Mouse (Mus musculus): ENCODE data around the gene Ak2.

Ak2 gene

DNA sequence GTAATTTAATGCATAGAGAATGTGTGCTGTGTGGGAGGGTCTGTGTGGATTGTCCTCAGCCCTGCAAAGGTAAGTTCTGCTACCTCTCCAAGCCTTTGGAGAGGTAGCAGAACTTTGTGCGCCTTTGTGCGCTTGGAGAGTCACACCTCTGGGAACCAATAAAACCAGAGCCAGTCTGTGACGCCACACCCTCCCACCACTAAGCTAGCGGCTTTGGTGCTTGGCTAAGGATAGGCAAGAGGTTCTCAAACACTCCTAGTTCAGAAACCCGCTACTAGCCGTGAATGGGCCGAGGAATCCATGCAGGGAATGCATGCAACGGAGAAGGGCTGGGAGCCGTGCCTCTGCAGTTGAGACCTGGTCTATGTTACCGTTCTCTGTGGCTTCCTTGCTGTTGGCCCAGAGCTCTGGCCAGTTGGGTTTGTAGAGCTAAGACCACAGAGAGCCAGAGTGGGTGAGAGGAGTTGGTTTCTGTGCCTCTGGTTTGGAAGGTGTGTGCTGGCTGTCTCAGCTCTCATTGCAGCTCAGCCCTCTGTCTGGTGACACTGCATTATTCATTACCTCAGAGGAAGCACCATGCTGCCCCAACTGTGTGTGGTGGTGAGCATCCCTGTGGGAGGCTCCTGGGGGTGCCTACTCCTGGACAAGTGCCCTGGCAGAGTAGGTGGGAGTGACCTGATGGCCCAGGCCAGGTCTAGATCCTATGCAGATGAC is 21.6 kb downstream of the Ak2 start:
- no peak for DNase-seq (ENCODE audit: low spot score)

GRCm38 (mm10) chr4:129016329-129016728 is 24.6 kb downstream of the Ak2 start:
- no peak for DNase-seq (ENCODE audit: low spot score)

DNA sequence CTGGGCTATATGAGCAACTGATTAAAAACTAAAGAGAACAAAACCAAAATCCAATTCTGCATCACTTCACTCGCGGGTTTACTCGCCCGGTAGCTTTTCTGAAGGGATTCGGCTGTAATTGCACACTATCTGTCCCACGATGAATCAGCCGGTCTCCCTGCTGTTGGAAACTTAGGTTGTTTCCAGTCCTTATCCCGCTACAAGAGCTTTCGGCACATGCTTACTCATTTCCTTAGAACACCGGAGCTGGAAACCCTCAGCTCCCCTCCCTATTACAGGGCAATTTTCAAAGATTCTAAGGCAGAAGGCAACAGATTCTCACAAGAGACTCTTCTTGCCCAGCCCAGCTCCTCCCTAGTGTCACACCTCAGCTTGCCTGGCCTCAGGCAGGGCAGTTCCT is 25.4 kb downstream of the Ak2 start:
- no peak for DNase-seq (ENCODE audit: low spot score)

DNA sequence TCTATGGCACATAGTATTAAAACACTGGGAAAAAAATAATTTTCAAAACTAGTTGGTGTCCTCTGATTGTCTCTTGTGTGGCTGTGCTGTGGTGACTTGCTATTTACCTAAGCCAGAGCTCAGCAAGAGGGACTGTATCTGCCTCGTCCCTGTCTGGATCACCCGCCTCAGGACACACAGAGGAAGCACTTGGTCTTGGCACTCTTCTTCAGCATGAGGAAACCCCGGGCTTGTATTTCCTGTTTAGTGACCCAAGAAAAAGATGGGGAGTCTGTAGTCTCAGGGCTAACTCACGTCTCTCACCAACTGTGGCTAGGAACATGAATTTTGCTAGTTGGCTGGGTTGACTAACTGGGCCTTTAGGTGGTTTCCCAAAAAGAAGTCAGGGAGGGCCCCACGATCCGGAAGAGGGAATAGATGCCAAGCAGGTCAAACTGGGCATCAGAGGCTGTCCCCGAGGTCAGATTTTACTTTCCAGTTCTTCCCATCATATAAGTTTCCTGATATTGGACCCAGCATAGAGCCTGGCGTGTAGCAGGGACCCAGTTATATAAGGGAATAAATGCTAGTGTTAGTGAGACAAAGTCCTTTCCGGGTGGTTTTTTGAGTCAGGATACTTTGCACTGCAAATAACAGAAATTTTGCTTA is 27.2 kb downstream of the Ak2 start:
- DNase-seq (ENCODE audit: low spot score): no peak

- no peak for DNase-seq (ENCODE audit: low spot score)
Measured at GRCm38 (mm10) chr4:129019788-129020187, 28.0 kb downstream of the Ak2 start.

GRCm38 (mm10) chr4:129020454-129020853 is 28.7 kb downstream of the Ak2 start:
- DNase-seq (ENCODE audit: low spot score): peak; percentile 77

DNA sequence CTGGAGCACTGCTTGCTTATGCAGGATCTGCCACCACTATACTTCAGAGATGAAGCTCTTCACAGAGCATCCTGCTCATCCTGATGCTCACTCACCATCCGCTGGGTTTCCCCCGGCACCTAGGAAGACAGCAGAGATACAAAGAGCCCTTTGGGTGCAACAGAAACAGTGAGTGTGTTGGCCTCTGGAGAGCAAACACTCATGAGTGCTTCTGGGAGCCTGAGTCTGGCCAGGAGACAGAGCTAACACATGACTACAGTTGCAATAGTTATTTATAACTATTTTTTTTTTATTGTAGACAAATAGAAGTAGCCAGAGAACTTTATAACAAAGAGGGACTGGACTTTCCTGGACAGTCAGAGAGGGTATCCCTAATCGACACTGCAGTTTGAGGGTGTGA is 29.7 kb downstream of the Ak2 start:
- no peak for DNase-seq (ENCODE audit: low spot score)

- DNase-seq (ENCODE audit: low spot score): no peak
Measured at GRCm38 (mm10) chr4:129021886-129022285, 30.1 kb downstream of the Ak2 start.

DNA sequence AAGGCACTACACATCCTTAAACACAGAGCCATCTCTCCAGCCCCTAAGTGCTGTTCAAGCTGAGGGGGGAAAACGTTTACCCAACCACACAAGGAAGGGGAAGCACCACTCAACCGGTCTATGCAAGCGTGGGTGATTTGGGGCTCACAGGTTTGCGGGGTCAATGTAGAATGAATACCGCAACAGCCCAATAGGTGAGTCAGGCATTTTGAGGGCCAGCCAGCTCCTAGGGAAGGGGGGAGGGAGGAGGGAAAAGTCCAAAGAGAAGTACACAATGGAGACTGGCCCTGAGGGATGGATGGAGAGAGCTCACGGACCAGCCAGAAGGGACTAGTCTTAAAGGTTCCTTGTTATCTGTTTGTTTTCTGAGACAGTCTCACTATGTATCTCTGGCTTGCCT is 32.1 kb downstream of the Ak2 start:
- DNase-seq (ENCODE audit: low spot score): no peak

- DNase-seq (ENCODE audit: low spot score): peak; percentile 53
Measured at GRCm38 (mm10) chr4:129024775-129025174, 33.0 kb downstream of the Ak2 start.

DNA sequence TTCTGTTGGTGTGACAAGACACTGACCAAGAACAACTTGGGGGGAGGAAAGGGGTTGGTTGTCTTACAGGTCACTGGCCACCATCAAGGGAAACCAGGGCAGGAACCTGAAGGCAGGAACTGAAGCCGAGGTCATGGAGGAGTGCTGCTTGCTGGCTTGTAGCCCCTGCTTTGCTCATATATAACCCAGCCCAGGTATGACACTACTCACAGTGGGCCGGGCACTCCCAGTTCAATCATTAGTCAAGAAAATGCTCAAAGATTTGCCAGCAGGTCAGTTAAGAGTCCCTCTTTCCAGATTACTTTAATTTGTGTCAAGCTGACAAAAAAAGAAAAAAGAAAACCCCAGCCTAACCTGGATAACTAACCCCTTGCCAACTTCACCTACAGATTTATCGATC is 33.9 kb downstream of the Ak2 start:
- DNase-seq (ENCODE audit: low spot score): no peak

- DNase-seq (ENCODE audit: low spot score): no peak
Measured at GRCm38 (mm10) chr4:129030746-129031145, 39.0 kb downstream of the Ak2 start.

DNA sequence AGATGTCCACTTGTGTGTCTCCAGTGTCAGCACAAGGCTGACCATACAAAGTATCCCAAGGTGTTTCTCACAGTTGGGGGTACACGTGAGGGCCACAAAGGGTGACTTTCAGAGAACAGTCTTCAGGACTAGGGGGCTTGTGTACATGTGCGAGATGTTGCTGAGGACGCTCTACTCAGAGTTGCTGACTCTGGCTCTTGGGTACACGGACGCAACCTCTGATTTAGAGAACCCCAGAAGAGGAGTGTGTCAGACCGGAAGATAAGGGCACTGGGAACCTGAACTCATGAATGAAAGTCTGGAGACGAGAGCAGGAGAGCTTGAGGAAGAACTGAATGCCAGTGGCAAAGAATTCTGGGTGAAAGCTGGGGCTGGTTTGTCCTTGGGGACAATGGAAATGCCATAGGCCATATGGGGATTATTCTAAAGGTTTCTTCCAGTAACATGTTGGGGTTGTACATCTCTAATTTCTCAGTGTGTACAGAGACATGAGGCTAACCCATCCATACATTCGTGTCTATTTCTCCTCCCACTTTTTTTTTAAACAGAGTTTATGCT is 39.7 kb downstream of the Ak2 start:
- no peak for DNase-seq (ENCODE audit: low spot score)

GRCm38 (mm10) chr4:129032133-129032962 is 40.6 kb downstream of the Ak2 start:
- DNase-seq (ENCODE audit: low spot score): no peak

GRCm38 (mm10) chr4:129032963-129033951 is 41.5 kb downstream of the Ak2 start:
- peak; percentile 89 for DNase-seq (ENCODE audit: low spot score)

DNA sequence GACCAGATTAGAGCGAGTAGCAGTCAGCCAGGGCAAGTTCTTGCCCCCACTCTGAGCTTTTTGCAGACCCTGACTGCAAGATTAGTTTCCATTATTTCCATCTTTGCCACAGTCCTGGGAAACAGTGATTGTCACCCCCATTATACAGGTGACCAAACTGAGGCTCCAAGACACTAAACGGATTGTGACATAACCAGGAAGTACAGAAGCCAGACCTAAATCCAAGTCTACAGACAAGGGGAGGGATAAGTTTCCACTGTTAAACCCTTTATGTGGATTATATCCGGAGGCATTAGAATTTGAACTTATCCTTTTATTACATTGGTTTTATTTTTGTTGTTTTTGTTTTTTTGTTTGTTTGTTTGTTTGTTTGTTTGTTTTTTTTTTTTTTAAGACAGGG is 42.5 kb downstream of the Ak2 start:
- DNase-seq (ENCODE audit: low spot score): no peak

- DNase-seq (ENCODE audit: low spot score): peak; percentile 81
Measured at GRCm38 (mm10) chr4:129034706-129035660, 43.2 kb downstream of the Ak2 start.

DNA sequence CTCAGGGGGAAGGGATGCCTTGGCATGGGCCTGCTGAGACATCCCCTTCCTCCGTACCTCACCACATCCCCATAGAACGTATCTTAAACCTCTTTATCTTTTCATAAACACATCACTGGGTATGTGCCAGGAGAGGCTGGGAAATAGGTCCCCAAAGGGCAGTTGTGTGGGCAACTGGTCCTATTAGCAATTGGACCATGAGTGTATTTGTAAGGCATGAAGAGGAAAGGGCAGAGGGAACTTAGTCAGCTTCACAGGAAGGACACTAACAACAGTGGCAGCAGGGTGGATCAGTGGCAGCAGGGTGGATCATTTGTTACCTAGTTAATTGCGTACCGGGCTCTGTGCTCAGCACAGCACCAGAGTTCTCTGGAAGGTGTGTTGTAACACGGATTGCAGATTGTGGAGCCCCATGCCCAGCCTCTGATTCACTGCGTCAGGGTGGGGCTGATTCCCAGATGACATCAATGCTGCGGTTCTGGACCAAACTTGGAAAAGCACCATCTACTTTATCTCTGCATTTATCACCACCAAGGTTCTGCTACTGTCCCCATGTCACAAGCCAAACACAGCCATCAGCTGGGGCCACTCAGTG is 44.2 kb downstream of the Ak2 start:
- DNase-seq (ENCODE audit: low spot score): no peak

DNA sequence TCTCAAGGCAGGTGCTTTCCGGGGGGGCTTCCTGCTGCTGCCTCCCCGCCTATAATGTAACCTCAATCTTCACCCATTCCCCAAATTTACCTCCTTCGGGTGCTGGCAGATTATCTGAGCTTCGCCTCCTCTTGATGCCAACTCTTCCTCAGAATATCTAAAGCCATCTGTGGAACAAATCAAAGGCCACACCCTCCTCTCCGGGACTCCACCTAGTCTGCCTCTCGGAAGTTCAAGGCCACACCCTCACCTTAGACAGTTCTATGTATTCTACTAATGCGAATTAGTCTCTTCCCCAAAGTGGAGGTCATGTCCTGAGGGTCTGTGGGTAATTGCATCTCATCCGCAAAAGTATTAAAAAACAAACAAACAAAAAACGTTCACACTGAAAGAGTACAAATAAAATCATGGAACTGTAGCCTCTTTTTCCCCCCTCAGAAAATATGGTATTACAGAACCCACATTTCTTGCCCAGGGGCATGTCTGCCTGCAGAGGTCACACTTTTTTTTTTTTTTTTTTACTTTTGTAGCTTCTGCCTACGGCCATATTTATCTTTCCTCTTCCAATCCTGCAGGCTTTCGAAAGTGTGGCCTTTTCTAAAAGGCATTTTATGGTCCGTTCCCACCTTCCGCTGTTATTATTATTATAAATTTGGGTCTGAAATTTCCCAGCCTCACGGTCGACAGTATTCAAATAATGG is 56.1 kb downstream of the Ak2 start:
- DNase-seq (ENCODE audit: low spot score): no peak
